Mouse (Mus musculus): ENCODE data around the gene Fbxo9.
"Not testable (repeated sequence)": the region's sequence is repeated elsewhere in the genome, so short reads cannot be mapped to it uniquely, and the experiment has no call there.

Fbxo9 gene

DNA sequence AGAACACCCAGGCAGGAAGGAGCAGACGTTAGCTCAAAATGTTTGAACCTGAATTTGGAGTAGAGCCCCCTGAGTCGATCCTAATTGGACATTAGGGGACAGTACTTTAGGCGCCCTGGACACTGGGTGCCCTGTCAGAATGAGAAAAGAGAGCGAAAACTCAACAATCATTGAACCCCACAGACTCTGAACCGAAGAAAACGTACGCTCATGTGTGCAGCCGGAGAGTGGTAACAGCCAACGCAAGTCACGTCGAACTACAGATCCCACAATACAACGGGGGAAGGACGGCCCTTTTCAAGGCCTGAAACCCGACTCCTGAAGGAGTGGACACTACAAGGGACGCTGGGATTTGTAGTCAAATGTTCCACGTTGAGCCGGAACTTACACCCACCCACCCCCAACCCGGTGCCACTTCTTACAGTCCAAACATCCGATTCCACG lies at the start of gene Fbxo9, which contains the start of gene Ick:
Gene Fbxo9 (minus strand): TSS at position 270 of the 444 bp plus-strand sequence.
Gene Ick (plus strand): TSS at position 397 of the 444 bp plus-strand sequence.
- peak; percentile 96 for DNase-seq (ENCODE audit: low spot score)

DNA sequence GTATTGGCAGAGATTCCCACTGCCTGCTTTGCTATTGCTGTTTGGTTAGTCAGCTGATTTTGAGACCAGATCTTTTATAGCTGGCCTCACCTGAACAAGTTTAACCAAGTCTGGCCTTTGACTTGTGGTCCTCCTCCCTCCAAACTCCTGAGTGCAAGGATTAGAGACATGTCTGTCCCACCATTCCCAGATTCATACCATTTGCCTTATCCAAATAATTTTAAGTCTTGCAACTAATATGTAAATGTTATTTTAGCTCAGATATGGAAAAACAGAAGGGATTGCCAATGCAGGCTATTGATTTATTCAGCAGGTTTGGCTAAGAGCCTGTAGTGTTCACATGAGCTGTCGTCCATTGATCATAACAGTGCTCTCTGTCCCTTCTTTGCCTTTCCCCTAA lies 48.4 kb upstream of the Fbxo9 start:
- DNase-seq (ENCODE audit: low spot score) = no peak

DNA sequence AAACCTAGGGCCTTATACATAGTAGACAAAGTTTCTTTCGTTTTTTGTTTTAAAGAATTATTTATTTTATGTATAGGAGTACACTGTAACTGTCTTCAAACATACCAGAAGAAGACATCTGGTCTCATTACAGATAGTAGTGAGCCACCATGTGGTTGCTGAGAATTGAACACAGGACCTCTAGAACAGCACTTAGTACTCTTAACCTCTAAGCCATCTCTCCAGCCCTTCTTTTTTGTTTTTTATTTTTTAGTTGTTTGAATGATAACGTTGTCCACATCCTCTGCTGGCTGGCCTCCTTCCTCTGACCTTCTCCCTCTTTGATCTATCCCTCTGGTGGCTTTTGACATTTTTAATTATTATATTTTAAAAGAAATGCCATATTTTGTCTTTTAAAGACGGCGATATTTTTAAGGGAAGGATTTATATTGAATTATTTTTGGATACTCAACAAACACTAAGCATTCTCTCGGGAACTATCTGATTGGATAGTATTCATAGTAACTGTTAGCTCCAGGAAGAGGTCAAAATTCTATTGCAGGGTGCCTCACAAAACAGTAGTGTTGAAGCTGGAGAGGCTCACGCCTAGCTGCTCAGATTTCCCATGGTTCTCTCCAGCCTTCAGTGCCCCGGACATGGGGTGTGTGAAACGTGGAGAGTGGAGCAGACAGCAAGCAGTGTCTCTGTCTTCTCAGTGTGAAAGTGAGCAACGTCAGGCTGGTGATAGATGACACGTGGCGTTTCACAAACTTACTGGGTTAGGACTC lies 45.5 kb upstream of the Fbxo9 start:
- no peak for DNase-seq (ENCODE audit: low spot score)

DNA sequence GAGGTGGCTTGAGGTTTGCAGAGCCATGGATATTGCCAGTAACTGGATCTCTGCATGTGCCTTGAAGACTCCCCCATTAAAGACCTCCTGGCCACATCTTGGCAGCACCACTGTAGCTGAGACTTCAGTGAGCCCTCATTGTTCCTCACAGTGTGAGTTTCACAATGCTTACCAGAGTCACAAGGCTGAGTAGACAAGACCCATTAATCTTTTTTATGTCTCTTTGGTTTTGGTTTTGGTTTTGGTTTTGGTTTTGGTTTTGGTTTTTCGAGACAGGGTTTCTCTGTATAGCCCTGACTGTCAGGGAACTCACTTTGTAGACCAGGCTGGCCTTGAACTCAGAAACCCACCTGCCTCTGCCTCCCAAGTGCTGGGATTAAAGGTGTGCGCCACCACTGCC lies 40.9 kb upstream of the Fbxo9 start:
- not testable (repeated sequence) for DNase-seq (ENCODE audit: low spot score)

DNA sequence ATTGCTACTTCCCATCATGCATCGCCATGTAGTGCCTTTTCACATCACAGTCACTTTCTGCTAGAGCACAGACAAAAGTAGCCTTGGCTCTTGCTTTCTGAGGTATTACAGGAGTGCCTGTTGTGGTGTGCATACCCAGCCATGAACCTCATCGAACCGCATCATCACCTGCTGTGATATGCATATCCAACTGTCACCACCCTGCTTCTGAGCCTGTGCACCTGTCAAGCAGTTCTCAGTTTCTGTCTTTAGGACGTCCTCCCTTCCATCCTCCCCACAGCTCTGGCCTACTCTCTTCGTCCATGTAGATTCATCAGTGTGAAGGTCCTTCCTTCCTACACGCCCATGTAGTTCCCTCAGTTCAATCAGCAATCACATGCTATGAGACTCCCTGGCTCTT lies 39.3 kb upstream of the Fbxo9 start:
- DNase-seq (ENCODE audit: low spot score) = no peak

DNA sequence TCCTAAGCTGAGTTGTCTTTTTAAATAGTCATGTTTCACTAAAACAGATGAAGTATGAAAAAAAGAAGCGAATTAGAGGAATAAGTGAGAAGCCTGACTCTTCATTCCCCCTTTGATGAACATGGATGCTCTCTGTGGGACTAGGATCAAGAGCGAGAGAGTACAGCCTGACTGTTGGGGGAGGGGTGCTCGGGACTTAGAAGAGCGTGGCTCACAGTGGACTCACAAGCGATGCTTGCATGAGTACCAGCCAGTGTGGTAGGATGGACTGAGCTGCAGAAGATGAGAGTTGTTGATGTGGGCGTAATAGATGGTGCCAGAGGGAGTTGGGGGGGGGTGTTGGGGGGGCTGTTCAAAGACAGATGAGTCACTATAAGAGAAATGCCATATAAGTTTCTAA lies 37.8 kb upstream of the Fbxo9 start:
- no peak for DNase-seq (ENCODE audit: low spot score)

DNA sequence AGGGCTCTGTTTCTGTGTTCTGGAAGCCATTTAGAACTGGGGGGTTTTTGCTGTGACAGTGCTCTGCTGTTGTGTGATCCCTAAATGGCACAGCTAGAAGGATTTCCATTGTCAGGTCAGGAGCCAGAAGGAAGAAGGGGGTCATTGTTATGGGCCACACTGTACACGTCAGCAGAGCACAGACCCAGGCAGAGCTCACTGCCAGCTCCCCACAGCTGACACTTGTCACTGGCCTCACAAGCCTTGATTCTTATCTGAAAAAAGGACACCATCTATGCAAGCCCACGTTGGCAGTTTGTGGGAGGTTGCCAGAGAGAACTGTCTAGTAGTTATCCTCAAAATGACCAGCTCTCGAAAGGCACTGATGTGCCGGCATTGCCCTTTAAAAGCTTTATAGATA lies 37.2 kb upstream of the Fbxo9 start:
- DNase-seq (ENCODE audit: low spot score) = no peak

DNA sequence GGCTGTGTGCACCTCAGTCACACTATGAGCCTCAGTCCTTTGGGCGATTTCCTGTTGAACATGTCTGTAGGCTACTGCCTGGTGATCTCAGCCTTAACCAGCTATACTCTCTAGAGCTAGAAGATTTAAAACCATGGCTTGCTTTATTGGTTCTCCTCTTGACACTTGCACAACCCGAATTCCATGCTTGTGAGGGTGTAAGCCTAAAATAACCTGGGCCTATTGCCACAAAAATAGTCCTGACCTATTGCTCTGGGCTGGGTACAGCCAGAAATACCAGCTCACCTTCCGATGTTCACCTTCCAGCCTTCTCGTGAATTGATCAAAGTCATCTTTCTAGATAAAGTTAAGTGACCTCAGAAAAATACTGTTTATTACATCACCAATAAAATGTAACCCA lies 30.6 kb upstream of the Fbxo9 start:
- DNase-seq (ENCODE audit: low spot score) = peak; percentile 76

DNA sequence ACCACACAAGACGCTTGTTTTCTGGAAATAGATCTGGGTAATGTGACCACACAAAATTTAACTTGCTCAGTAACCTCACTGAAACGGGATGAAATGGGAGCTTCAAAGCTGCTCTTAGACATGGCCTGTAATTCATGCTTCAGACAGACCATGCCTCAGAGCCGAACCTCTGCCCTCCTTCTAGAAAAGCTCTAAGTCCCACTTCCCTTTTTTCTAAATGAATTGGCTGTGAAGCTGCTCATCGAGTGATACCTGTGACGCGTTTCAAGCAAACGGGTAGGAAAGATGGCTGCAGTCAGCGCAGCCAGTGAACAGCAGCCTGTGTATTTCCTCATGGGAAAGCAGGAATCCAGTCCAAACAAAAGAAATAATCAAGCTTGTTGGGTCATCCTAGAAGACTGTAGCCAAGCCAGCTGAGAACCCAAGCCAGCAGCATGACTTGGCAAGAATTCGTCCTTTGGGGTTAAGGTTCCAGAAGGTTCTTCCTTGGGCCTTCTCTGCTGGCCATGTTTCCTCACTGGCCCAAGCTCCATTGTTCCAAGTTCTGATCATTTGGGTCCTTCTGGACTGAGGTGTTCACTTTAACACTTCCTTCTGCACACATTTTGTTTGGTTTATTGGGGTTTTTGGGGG lies 29.3 kb upstream of the Fbxo9 start:
- DNase-seq (ENCODE audit: low spot score) = peak; percentile 95

DNA sequence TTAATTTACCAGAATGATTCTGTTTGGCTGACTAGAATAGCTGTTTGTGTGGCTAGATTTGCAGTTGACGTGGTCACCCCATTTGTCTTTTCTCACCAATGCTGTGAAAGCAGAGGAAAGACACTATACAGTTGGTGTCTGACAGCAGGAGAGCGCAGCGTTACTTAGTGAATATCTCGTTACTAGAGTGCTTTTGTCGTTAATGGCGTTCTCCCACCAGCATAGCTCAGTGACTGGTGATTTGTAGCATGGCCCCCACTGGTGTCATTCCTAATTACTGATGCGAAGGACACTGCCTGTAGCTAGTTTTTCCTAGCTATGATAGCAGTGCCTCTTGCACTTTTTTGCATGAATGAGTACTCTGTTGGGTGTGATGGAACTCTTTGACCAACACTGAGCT lies 26.8 kb upstream of the Fbxo9 start:
- no peak for DNase-seq (ENCODE audit: low spot score)

DNA sequence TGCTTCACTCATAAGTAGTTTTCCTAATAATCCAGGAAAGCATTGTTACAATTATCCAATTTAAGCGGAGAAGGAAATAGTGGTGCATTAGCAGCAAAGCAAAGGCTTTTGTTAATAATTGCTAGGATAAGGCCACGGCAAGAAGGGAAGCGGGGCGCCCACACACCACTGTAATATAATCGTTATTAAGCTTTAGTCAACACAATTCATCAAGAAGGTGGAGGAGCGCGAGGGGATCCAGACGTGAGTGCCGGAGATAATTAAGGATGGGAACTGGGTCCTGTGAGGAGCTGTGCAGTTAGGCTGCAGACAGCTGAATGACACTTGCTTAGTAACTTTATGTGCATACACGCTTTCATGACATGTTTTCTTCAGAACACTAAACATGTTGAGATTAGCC lies 17.8 kb upstream of the Fbxo9 start:
- no peak for DNase-seq (ENCODE audit: low spot score)

DNA sequence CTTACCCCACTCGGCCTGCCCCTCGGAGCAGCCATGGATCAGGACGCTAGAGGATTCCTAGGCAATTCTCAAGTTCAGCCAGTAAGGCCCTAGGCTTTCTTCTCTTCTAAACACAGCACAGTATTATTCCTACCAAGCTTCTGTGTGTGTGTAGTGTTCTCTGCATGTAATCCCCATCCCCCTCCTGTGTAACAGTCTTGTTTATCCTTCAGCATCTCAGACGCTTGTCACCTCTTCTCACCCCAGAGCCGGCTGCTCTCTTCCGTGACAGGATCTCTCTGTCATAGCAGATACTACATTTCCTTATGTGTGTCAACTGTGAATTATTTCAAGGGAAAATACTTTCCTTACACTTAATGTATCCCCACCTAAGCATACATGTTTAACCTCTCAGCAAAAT lies 17.1 kb upstream of the Fbxo9 start:
- DNase-seq (ENCODE audit: low spot score) = no peak

DNA sequence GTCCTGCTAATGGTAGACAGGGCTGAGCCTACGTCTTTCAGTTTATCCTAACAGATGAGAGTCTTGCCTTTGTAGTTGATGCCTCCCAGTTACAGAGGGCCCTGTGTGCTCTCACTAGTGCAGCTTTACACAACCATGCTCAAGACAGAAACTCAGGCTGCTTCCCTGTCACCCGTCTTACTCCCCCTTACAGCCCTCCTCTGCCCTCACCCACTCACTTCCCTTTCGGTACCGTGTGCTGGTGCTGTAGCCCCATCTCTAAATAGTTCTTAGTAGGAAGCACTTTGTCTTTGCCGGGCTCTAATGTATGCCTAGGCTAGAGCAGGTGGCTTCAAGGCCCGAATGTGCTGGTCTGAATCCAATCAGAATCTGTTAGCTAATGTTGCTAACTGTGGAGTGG lies 15.4 kb upstream of the Fbxo9 start:
- no peak for DNase-seq (ENCODE audit: low spot score)

DNA sequence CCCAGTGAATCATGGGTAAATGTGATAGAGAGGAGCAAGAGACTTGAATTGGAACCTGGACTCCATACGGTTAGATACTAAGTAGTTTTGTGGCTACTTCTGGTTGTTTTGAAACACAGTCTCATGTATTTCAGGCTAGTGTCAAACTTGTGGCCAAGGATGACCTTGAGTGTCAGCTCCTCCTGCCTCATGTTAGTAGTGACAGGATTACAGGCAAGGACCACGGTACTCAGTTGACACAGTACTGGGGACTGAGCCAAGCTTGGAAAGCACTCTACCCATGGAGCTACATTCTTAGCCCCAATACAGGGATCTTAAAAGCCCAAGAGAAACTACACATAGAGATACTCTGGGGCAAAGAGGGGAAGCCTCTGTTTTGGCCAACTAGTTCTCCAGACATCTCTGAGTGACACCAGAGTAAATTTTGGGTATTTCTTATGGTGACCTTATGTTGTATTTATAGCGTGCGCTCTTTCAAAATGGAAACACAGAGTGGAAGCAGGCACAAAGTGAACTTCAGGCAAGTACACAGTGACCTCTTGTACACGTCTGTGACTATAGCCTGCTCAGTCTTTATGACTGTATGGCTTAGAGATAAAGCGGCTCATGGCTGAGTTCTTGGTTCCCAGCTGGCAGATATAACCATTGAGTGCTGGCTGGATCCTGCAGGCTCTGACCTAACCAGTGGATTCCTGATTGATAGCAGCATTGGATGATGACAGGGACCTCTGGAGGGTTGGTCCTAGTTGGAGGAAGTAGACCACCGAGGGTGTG lies 14.3 kb upstream of the Fbxo9 start:
- DNase-seq (ENCODE audit: low spot score) = no peak

DNA sequence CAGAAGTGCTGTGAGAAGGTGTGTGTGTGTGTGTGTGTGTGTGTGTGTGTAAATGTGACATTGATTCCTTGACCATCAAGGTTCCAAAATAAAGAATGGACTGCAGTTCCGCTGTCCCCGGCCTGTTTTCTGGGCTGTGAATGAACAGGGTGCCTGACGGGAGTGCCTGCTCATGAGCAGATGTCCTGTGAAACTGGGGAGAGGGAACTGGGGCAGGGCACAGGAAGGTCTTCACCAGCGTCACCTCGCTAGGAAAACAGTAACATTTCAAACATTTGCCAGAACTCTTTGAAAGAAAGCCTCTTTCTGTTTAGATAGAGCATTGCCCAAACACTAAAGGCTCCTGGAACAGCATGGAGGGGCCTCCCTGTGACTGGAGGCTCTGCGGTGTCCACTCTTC lies 13.1 kb upstream of the Fbxo9 start:
- no peak for DNase-seq (ENCODE audit: low spot score)

DNA sequence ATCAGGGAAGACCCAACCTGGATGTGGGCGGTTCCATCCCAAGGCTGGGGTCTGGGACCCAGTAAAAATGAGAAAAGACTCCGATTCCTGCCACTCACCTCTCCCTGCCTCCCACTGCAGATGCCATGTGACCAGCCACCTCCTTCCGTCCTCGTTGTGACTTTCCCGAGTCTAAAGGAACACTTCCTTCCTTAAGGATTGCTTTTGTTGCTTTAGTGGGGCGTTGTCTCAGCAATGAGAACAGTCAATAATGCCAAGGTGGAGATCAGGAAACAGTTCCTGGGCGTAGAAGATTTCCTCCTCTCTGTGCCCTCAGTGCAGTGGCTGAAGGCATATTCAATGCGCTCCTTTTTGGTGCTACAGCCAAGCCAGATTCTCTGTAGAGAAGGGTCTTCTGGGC lies 12.5 kb upstream of the Fbxo9 start:
- no peak for DNase-seq (ENCODE audit: low spot score)

DNA sequence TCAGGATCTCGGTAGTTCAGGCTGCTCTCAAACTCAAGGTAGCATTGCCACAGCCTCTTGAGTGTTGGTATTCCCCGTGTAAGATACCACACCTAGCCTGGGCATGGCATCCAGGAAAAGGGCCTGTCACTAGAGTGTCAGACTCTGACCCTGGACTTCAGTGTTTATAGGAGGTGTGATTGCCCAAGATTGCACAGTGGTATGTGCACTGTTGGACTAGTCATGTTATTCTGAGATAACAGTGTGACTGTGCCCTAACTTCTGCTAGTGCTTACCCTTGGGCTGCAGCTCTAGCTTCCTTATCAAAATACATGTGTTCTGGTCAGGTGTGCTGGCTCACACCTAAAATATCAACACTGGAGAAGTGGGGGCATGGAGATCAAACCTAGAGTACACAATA lies 8.8 kb upstream of the Fbxo9 start:
- no peak for DNase-seq (ENCODE audit: low spot score)

DNA sequence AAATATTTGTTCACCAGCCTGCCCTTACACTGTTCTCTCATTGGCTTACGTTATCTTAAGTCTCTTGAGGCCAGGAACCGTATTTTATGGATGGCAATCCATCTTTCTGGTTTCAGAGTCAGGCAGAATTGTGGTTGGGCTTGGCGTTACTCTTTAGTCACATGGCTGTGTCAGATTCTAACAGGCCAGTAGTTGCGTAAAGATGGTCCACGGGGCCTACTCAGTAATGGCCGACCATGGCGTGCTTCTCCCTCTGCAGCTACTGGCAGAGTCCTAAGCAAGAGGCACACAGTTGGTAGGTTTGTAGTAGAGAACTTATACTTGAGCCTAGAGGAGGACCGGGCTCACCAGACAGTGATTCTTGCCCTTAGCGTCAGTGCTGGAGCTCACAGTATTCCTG lies 6.9 kb upstream of the Fbxo9 start:
- DNase-seq (ENCODE audit: low spot score) = peak; percentile 56

DNA sequence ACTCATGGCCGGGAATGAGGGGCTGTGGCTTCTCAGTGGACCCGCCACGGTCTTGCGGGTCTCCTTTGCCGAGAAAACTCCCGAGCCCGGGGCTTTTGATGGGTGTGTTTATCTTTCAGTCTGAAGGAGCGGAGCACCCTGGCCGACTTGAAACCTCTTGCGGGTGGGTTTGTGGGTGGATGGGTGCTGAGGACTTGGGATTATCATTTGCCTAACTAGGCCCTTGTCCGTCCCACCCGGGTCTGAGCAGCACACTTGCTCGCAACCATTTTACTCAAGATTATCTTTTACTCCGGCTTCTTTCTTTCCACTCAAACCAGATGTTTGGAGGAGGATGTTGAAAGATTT lies 4.6 kb upstream of the Fbxo9 start:
- DNase-seq (ENCODE audit: low spot score) = no peak

DNA sequence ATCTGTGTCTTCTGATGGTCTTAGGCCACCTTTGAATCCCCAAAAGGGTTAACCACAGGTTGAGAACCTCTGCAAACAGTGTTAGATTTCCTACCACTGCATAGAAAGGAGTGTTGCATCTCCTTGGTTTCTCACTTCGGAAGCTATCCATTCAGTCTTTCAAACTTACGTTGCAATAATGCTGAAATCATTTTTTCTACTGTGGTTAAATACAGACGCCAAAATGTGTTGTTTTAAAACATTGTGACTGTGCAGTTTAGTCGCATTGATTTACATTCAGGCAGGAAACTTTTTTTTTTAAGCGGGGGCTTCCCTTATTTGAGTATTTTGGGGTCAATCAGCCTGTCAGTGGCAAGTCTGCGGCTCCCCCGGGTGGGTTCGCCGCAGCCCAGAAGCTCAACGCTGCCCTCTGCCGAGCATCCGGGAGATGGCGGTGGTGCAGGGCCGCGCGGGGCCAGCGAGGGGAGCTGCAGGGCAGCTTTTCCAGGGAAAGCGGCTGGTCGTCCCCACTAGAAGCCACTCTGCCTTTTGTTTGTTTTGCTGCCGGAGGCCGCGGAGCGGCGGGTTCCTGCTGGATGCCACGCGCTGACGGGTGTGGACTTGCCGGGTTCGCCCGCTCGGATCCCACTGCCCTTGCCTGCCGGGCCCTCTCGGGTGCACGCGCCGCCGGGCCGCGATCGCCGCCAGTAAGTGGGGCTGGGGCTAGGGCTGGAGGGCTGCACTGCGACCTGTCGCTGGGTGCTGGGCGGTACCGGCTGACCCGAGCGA lies 4.1 kb upstream of the Fbxo9 start:
- DNase-seq (ENCODE audit: low spot score) = peak; percentile 84

DNA sequence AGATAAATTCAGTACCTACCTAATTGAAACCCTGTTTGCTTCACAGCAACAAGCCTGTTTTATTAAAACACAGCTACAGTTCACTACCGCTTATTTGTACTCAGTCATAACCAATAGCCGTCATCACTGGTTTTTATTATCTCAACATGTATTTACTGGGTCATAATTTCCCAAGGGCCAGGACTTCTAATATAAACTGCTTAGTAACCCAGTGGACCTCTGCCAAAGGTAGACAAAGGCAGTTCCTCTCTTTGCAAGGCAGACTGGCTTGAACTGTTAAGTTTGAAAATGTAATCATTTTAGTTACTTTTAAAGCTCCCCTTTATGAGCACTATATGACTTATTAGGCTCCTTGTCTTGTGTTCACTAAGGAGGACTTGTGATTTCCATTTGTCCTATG lies 2.6 kb upstream of the Fbxo9 start:
- DNase-seq (ENCODE audit: low spot score) = peak; percentile 85

DNA sequence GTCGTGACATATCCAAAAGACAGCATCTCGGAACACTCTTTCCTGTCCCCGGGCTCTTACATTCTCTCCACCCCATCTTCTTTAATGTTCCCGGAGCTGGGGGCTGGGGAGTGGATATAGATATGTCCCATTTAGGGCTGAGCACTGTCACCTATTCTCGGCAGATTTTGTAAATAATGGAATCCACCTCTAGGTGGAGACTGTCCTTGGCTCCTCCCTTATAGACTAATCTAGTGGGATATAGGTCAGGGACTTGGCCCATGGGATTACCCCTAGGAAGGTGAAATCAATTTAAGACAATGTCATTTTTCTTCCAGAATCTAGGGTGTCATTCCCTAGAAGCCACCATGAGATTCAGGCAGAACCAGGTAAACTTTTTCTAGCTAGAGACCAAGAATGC lies 791 bp upstream of the Fbxo9 start:
- peak; percentile 52 for DNase-seq (ENCODE audit: low spot score)
